Mouse (Mus musculus): ENCODE measurements at regions not wholly inside any gene's neighbourhood (a gene's known extent, or its start where the extent isn't known, plus 50 kb on each side); places are given as distances from the start of the nearest gene placed in this dataset.

DNA sequence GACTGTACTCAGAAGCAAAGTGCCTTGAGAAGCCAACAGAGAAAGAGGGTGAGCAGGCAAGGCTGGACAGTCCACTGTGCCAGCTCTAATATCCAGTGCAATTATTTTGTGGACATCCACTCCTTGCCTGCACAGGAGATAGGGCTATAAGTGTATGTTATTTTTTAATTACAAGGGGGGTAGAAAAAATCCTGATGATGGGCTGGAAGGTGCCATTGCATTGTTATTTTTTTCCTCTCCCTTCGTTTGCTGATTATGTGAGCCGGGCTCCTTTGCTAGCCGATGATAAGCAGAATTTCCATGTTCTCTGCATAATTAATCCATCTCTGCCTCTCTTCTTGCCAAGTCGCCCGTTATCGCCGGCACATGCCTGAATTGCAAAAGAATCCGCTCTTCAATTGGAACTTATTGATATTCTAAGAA lies 399.3 kb downstream of the 9330182O14Rik start:
- TF ChIP-seq EP300 (optimal IDR thresholded peaks at IDR 0.05): no peak
- no peak for TF ChIP-seq CTCF (IDR thresholded peaks at IDR 0.05; ENCODE audit: low read depth)
